Mouse (Mus musculus) kidney, adult 9 months (tissue): ENCODE data around the gene Papola.

Experiments used
- DNase-seq: peaks from one replicate; pipeline ENCODE4 v3.0.0; 2022

The Papola gene

DNA sequence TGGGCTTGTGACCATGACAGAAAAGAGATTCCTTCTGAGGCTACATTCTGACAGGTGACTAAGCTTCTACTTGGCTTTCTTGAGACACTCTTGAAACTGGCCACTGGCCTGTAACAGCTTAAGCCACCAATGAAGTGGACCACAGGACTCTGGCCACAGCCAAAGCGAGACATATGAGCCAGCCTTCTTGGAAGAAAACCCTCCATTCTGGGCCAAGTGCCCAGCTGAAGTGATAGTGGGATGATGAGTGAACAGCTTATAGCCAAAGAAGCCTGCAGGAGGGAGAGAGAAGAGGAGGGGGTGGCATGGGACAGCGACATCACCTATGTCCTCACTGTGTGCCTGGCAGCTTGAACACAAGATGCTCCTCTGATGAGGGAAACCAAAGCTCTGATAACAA, 83.2 kb downstream of the Papola start:
- no peak for DNase-seq

DNA sequence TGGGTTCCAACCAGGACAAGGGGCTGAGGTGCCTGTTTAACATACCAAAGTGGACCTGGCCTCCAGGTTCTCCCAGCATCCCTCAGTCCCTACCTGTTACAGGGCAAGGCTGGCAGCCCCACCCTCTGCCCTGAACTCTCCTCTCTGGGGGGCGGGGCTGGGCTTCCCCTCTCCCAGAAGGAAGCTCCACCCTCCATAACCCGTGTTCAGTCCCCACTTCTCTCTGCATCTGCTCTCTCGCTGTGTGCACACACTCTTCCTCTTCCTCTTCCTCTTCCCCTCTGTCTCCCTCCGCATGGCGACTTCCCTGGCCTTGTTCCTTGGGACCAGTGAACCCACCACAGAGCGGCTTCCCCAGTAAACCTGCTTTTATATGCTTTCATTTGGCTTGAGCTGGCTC, 84.7 kb downstream of the Papola start:
- DNase-seq = no peak

DNA sequence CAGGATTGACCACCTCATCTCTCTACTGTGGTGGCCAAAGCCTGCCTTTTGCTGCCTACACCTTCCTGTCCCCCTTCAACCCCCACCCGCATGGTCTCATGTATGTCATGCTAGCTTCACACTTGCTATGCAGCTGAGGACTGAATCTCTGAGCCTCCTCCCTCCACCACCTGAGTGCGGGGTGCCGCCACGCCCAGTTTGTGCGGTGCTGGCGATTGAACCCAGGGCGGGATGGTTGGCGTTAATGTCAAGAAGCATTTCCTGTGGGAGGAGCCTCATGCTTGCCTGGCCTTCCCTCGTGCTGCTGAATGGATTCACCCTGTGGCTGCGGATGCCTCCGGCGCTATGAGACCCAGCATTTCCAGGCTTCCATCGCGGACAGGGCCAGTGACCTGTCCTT, 85.2 kb downstream of the Papola start:
- no peak for DNase-seq

DNA sequence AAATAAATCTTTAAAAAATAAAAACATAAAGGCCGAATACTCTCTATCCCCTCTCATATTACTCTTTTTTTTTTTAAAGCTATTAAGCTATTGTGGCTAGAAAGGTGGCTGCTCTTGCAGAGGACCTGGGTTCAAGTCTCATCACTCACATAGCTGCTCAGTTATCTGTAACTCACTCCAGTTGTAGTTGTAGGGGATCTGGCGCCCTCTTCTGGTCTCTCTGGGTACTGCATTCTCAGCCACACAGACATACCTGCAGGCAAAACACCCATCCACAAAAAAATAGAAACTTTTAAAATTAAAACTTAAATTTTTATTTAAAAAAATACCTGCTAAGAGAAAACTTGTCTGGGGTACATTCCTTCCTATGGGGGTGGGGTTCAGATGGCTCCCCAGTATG, 88.8 kb downstream of the Papola start:
- DNase-seq = peak; percentile 45

DNA sequence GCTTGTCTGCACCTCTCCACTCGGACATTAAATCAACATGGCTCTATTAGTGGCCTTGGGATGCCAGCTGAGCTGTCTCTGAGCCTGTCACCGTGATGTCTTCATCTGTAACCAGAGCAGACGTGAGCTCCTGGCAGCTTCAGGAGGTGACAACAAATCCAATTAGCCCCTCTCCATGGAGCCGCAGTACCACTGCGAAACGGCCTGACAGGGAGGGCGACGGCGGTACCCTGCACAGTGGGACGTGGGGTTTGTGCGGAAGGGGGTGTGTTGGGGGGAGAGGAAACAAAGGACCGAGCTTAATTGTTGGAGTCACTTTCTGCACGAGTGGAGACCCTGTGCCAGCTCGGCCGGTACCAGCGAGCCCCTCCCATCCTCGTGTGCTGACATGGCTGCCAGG, 90.6 kb downstream of the Papola start:
- no peak for DNase-seq

DNA sequence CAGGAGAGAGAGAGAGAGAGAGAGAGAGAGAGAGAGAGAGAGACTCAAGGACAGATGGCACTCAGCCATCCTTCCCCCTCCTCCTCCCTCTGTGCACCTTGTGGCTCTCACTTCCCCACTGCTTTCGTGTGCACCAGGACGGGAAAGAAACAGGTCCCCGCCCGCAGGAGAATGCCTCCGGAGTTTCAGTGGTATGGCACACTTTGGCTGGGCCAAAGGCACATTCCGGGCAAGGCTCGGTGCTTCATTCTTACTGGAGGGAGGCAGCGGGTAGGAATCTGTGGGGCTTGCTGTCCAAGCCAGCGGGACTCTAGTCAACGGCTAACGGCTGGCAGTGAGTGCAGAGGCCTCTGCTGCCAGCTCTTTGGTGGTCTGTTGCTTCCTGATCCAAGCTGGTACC, 92.0 kb downstream of the Papola start:
- DNase-seq = no peak

DNA sequence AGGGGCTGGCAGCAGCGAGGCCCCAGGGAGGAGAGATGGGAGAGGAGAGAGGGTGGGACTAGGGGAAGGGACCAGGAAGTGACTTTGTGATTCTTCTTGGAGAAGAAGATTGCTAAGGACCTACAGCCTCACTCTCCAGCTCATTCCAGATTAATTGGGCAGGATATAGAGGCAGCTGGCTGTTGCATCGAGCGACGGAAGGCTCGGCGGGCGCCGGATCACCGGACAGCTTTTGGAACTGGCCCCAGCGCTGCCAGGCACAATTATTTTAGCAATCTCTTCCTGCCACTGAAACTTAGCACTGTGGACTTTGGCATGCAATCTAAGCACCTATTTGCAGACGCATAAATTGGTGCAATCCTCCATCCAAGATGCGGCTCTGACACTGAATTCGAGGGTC, 92.4 kb downstream of the Papola start:
- no peak for DNase-seq

DNA sequence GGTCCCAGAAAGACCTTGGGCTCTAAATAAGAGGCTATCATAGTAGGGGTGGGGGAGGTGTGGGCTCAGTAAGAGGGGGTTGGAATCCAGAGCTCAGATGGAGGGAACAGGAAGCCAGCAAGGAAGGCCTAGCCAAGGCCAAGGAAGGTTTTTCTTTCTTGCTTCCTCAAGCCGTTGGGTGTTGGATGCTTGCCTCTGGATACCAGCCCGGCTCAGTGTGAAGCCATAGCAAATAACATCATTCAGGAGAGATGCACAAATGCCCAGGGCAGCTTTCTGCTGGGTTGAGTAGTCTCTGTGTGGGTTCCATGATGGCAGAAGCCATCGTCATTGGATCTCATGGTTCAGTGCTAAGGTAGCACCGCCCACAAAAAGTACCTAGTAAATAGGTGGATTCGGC, 94.3 kb downstream of the Papola start:
- DNase-seq = no peak

DNA sequence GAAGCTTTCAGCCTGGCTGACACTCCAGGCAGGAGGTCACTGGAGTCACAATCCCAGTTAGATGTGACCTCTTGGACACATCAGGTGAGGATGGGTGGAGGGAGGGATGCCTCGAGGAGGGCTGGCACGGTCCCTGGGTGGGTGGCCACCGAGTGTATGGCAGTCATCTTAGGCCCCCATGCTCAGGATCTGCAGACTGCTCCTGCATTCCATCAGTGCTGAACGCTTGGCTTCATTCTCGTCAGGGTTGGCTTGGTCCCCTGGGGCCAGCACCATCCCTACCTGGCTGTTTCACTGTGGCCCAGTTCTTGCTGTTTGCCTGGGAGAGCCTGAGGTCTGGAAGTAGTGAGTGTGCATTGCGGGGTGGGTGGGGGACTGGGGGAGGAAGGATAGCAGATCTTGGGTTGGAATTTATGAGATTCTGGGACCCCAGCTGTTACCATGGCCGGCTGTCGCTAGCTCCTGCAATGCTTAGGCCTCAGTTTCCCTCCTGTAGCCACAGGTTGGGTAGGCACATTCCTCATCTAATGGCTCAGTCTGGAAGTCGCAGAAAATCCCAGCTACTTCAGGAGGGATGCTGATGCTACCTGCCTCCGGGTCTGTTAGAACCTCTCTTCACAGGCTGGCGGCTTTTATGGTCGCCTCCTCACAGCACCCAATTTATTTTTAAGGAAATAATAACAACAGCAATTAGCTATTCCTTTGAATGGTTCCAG, 99.5 kb downstream of the Papola start:
- no peak for DNase-seq

DNA sequence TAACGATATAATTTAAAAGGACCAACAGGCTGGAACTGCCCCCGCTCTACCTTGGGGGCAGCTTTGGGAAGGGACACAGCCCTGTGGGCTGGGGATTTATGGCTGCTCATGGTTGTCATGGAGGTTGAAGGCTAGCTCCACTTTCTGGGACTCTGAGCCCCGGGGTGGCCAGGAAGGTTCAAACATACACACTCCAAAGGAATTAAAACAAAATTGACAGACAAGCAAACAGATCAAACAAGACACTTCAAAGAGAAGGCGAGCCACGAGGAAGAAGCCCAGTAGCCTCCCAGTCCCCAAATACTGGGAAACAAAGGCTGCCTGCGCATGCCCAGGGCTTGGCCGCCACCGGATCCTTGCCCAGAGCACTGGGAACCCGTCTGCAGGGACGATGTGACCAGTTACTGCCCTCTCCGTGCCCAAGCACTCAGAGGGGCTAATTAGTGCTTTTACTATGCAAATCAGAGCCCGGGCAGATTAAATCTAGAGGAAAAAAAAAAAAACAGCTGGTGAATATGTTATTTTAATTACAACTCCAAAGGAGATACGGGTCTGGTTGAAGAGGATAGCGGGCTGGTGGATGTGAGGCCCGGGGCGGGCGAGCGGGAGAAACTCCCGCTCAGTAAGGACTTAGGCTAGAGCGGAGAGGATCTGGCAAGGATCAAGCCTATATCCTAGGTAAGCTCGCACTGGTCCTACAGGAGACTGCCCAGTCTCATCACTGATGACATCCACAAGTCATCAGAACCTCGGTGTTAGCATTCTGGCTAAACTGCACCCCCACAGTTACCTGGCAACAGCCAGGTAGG, 100.2 kb downstream of the Papola start:
- DNase-seq = no peak
